Mouse (Mus musculus): ENCODE measurements around the gene Smad5.

GRCm38 (mm10) chr13:56762446-56763229, 59.8 kb downstream of the Smad5 start:
- TF ChIP-seq POLR2A (IDR thresholded peaks at IDR 0.05; ENCODE audit: insufficient read length, low read depth) (no peak), MAX (IDR thresholded peaks at IDR 0.05; ENCODE audit: low read depth) (no peak), USF1 (IDR thresholded peaks at IDR 0.05; ENCODE audit: low read depth) (no peak), POLR2AphosphoS2 (IDR thresholded peaks at IDR 0.05; ENCODE audit: insufficient read length, low read depth) (no peak), REST (IDR thresholded peaks at IDR 0.05; ENCODE audit: insufficient read depth, insufficient read length) (no peak), E2F4 (IDR thresholded peaks at IDR 0.05; ENCODE audit: insufficient read depth) (no peak), MYOG (IDR thresholded peaks at IDR 0.05; ENCODE audit: control insufficient read depth in 1 of 3, insufficient read depth in 1 of 3, insufficient read length in 2 of 3, low read depth in 2 of 3) (no peak), MYOD1 (IDR thresholded peaks at IDR 0.05; ENCODE audit: control insufficient read depth in 1 of 3, insufficient read length in 2 of 3, low read depth in 2 of 3) (no peak), TCF12 (IDR thresholded peaks at IDR 0.05; ENCODE audit: insufficient read depth, poor library complexity, severe bottlenecking) (no peak), CEBPB (IDR thresholded peaks at IDR 0.05; ENCODE audit: insufficient read depth, poor library complexity, severe bottlenecking) (no peak), TCF3 (IDR thresholded peaks at IDR 0.05; ENCODE audit: insufficient read length, low read depth) (no peak)
